Mouse (Mus musculus) heart, adult 2 months (tissue): ENCODE measurements around the gene Foxn2. TPM values are rescaled to one million over a fixed set of nuclear protein-coding genes. Genes with fewer than 3 reads are reported as not detected.

Experiments used
- DNase-seq, 2 experiments: peaks; one replicate each; pipeline ENCODE4 v3.0.0; 2021
- H3K27ac ChIP-seq: fragments of 200-600 bp; 2 replicates; pipeline ENCODE4 v1.8.1; 2022
- H3K27me3 ChIP-seq: fragments of 200-500 bp; 2 replicates; pipeline ENCODE4 v1.6.1; 2012; ENCODE audit warnings: mild to moderate bottlenecking, low read length, inconsistent platforms, mixed read lengths; ENCODE audit not compliant: control insufficient read depth, insufficient read depth
- H3K36me3 ChIP-seq: fragments of 200-500 bp; 2 replicates; pipeline ENCODE4 v1.6.1; 2012; ENCODE audit warnings: low read length, inconsistent platforms; ENCODE audit not compliant: control insufficient read depth, insufficient read depth
- H3K4me1 ChIP-seq: fragments of 200-500 bp; 2 replicates; pipeline ENCODE4 v1.6.1; 2011; ENCODE audit warnings: low read length; ENCODE audit not compliant: control insufficient read depth, insufficient read depth
- H3K4me3 ChIP-seq: fragments of 200-600 bp; 2 replicates; pipeline ENCODE4 v1.8.1; 2022
- H3K79me2 ChIP-seq: fragments of 200-500 bp; replicated peaks from 2 replicates; pipeline ENCODE4 v1.6.1; 2012; ENCODE audit warnings: mild to moderate bottlenecking, inconsistent platforms, low read length, moderate library complexity, mixed read lengths; ENCODE audit not compliant: control insufficient read depth, insufficient read depth
- H3K9ac ChIP-seq: fragments of 200-500 bp; 2 replicates; pipeline ENCODE4 v1.6.1; 2012; ENCODE audit warnings: low read depth, mild to moderate bottlenecking, control low read depth, inconsistent platforms, low read length, mixed read lengths
- CTCF ChIP-seq: fragments of 200-600 bp; IDR thresholded peaks from 2 replicates; pipeline ENCODE4 v1.8.1; 2022; ENCODE audit warnings: antibody characterized with exemption, mild to moderate bottlenecking, moderate library complexity
- EP300 ChIP-seq: fragments of 200-500 bp; IDR thresholded peaks from 2 replicates; pipeline ENCODE4 v1.6.1; 2011; ENCODE audit warnings: low read depth, low read length, control low read depth; ENCODE audit not compliant: insufficient read depth
- POLR2A ChIP-seq: fragments of 200-500 bp; IDR thresholded peaks from 2 replicates; pipeline ENCODE4 v1.6.1; 2011; ENCODE audit warnings: mild to moderate bottlenecking, low read depth, low read length, control low read depth; ENCODE audit not compliant: insufficient read depth
- WGBS: fragments of 180-500 bp; shearing (Covaris S2); methylation state at CpG from one replicate; pipeline ENCODE4 v1.1.7; 2018; 5-methylcytosine and 5-hydroxymethylcytosine counted together
- intact Hi-C: fragments of 180-260 bp; cut with DNase I; formaldehyde crosslinking; loops from one replicate; pipeline ENCODE4 v1.15.1; 2025
- polyA plus RNA-seq: library from polyadenylated mRNA; depleted of rRNA; stranded (reverse); fragments of >200 nt; gene quantifications from 2 replicates; pipeline ENCODE4 v1.2.3, GENCODE M21; 2012
- total RNA-seq, 2 experiments: library from RNA; stranded (reverse); gene quantifications; 2 replicates each; pipeline ENCODE4 v1.2.3; 2021

The Foxn2 gene
- total and polyA plus RNA-seq, 3 experiments, result 2.6 to 9.4 (median 7.4) TPM

DNA sequence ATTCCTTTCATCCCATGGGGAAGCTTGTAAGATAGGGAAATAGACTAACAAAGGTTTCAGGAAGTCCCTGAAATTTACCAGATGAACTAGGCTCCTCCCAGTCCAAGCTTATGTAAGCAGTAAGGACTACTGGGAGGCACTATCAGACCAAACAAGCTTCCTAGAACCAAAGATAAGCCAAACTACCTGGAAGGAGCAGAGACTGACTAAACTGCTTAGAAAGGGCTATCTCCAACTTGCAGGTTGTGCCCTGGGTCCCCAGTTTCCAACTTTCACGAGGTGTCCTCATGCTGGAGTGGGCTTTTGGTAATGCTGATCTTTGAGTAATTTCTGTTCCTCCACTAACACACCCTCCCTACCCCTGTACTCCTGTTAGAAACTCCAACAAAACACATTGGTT is 3.1 kb upstream of the Foxn2 start:
- 35% methylated on average over 1 of the region's 1 CpGs for WGBS
- intact Hi-C loops, result no loop called here

DNA sequence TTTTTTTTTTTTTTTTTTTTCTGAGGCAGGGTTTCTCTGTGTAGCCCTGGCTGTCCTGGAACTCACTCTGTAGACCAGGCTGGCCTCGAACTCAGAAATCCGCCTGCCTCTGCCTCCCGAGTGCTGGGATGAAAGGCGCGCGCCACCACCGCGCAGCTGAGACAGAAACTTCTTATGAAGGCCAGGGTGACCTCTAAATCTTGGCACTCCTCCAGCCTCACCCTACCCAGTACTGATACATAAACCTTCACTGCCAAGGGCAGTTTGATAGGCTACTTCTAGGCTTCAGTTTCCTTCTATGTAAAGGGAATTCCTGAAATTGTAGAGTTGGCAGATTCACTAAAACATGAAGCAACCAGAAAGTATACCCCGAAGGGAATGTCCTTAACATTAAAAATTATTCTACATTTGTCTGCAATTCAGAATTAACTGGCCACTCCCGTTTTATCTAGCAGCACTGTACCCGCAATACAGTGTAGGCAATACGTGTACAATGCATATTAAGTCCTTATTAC is 918 bp upstream of the Foxn2 start:
- no peaks in the 10 kb centered on the region for H3K27me3 ChIP-seq
- DNase-seq, result no peak
- no peaks in the 10 kb centered on the region; the same call in 1 of the 2 replicates for H3K4me1 ChIP-seq
- H3K4me3 ChIP-seq, result peak overlapping the region; percentile 91
- H3K36me3 ChIP-seq, result no peaks in the 10 kb centered on the region
- intact Hi-C loops, result loop anchor here (2.0 to 5.0 kb wide), 4 partner anchors 73 to 372 kb away; partner anchors contain the start of gene Fbxo11
- no peaks in the 10 kb centered on the region for H3K79me2 ChIP-seq
- H3K9ac ChIP-seq, result no peak overlapping the region
- TF ChIP-seq POLR2A (no peak), CTCF (no peak), EP300 (no peak)
- 82% methylated on average over 12 of the region's 12 CpGs for WGBS
- H3K27ac ChIP-seq, result peak overlapping the region; percentile 85

More for the DNA sequence above, 3.1 kb upstream of the Foxn2 start:
- Histone ChIP-seq H3K79me2 (no peaks in the 10 kb centered on the region), H3K4me1 (no peaks in the 10 kb centered on the region), H3K4me3 (no peak overlapping the region), H3K9ac (no peak overlapping the region), H3K27me3 (no peaks in the 10 kb centered on the region), H3K27ac (no peak overlapping the region), H3K36me3 (no peaks in the 10 kb centered on the region)
- TF ChIP-seq EP300, result no peak
- TF ChIP-seq POLR2A, result no peak
- no peak for TF ChIP-seq CTCF
- DNase-seq, result no peak

DNA sequence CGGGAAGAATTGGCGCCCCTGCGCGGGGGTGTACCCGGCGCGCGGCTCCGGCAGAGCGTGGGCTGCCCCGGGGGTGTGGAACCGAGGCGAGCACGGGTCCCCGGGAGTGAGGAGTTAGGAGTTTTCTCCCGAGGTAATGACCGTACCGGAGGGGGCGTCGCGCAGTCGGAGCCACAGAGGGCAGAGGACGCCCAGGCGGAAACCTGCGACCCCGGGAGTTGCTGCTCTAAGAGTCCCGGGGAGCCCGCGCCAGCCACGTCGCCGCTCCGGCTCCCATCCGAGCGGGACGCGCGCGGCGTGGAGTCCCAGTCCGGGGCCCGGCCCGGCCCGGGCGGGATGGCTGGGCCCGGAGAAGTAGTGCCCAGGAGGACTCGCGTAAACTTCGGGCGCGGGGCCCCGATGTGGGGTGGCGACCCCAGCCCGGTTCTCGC is 505 bp downstream of the Foxn2 start:
- H3K79me2 ChIP-seq, result peaks cover 2% of the 10 kb centered on the region; the same call in 1 of the 2 replicates
- H3K4me3 ChIP-seq, result peak overlapping the region; percentile 91
- WGBS, result under 1% methylated on average over 52 of the region's 55 CpGs
- H3K27ac ChIP-seq, result peak overlapping the region; percentile 86
- H3K27me3 ChIP-seq, result no peaks in the 10 kb centered on the region
- TF ChIP-seq CTCF, result no peak
- H3K4me1 ChIP-seq, result peaks cover 1% of the 10 kb centered on the region
- peak overlapping the region; percentile 91 for H3K9ac ChIP-seq
- H3K36me3 ChIP-seq, result no peaks in the 10 kb centered on the region
- DNase-seq, result peak in 1 of 2 experiments; percentile 77
- intact Hi-C loops, result loop anchor here (2.0 to 5.0 kb wide), 4 partner anchors 71 to 374 kb away; partner anchors contain the start of gene Fbxo11

DNA sequence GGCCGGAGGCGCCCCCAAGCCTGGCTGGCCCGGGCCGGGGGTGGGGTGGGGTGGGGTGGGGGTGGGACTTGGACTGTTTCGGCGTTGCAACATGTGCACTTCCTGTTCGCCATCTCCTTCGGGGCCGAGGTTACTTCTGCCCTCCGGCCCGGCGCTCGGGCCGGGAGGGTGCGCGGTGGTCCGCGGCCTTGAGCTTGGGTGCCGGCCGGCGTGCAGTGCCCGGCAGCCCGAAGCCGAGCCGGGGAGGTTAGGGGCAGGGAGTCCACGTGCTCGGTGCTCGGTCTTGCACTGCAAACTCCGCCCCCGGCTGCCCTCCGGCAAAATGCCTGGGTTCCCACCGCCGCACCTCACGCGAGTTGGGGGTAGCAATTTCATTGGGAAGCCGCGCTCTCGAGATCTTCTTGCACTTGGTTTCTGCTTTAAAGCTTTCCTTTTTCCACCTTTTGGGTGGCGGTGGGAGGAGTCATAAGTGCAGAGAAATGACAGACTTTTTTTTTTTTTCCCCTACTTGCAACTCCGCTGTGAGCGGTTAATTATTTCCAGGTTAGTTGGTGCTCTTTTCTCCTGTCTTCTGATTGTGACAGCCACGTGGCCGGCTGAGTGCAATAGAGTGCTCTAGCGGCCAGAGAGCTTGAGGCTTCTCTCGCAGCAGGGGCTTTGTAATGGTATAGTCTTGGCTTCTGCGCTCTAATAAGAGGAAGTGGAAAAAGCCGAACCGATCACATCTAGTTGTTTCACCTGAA is 1.1 kb downstream of the Foxn2 start:
- no peaks in the 10 kb centered on the region for H3K27me3 ChIP-seq
- peak; percentile 21; the same call in 1 of the 2 replicates for TF ChIP-seq CTCF
- TF ChIP-seq EP300, result no peak
- H3K36me3 ChIP-seq, result no peaks in the 10 kb centered on the region
- WGBS, result under 1% methylated on average over 45 of the region's 48 CpGs
- H3K27ac ChIP-seq, result peak overlapping the region; percentile 86
- H3K4me3 ChIP-seq, result peak overlapping the region; percentile 91
- peak overlapping the region; percentile 91 for H3K9ac ChIP-seq
- peaks cover 1% of the 10 kb centered on the region for H3K4me1 ChIP-seq
- intact Hi-C loops, result loop anchor here (2.0 to 5.0 kb wide), 4 partner anchors 71 to 374 kb away; partner anchors contain the start of gene Fbxo11
- peak; percentile 77 to 79 for DNase-seq
- peaks cover 3% of the 10 kb centered on the region; the same call in 1 of the 2 replicates for H3K79me2 ChIP-seq

DNA sequence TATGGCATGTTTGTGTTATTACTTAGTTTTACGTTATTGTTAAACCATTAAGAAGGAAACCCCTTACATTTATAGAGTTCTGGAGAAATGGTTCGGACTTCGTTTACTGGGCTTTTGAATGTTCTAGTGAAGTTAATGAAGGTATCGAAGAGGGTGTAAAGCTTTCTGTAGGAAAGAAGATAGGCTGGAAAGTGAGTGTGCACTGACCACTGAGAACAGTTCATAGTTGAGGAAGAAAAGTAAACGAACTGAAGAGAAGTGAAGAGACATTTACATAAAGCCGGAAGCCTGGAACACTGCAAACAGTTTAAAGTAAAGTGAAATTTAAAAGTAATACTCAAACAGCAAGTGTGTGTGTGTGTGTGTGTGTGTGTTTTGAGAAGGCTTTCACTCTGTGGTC is 2.1 kb downstream of the Foxn2 start:
- DNase-seq, result no peak
- H3K27me3 ChIP-seq, result no peaks in the 10 kb centered on the region
- intact Hi-C loops, result loop anchor here (5.0 kb wide), 3 partner anchors 70 to 375 kb away; partner anchors contain the start of gene Fbxo11
- TF ChIP-seq CTCF, result no peak
- TF ChIP-seq POLR2A, result no peak
- no peak for TF ChIP-seq EP300
- no peak overlapping the region for H3K27ac ChIP-seq
- H3K4me3 ChIP-seq, result no peak overlapping the region
- no peaks in the 10 kb centered on the region for H3K36me3 ChIP-seq
- no peak overlapping the region for H3K9ac ChIP-seq
- H3K4me1 ChIP-seq, result peaks cover 1% of the 10 kb centered on the region
- H3K79me2 ChIP-seq, result peaks cover 5% of the 10 kb centered on the region; the same call in 1 of the 2 replicates
- WGBS, result 73% methylated on average over 6 of the region's 6 CpGs

DNA sequence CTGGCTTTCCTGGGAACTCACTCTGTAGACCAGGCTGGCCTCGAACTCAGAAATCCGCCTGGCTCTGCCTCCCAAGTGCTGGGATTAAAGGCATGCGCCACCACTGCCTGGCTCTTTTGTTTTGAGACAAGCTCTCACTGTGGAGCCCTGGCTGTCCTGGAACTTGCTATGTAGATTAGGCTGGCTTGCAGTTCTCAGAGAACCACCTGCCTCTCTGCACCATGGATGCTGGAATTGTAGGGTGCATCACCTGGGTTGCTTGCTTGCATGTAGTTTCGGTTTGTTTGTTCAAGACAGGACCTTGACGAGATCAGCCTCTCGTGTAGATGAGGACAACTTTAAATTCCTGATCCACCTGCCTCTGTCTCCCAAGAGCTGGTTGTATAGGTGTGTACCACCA is 2.7 kb downstream of the Foxn2 start:
- DNase-seq, result no peak
- no peak overlapping the region for H3K9ac ChIP-seq
- peaks cover 5% of the 10 kb centered on the region; the same call in 1 of the 2 replicates for H3K79me2 ChIP-seq
- no peaks in the 10 kb centered on the region for H3K27me3 ChIP-seq
- intact Hi-C loops, result loop anchor here (5.0 kb wide), 3 partner anchors 69 to 376 kb away; partner anchors contain the start of gene Fbxo11
- WGBS, result 86% methylated on average over 6 of the region's 6 CpGs
- peaks cover 1% of the 10 kb centered on the region for H3K4me1 ChIP-seq
- H3K4me3 ChIP-seq, result no peak overlapping the region
- H3K27ac ChIP-seq, result no peak overlapping the region
- no peak for TF ChIP-seq EP300
- TF ChIP-seq POLR2A, result no peak
- no peak for TF ChIP-seq CTCF
- no peaks in the 10 kb centered on the region for H3K36me3 ChIP-seq
